Comparison of ENCODE assay signal across 11 mouse cellular contexts in the genomic region with DNA sequence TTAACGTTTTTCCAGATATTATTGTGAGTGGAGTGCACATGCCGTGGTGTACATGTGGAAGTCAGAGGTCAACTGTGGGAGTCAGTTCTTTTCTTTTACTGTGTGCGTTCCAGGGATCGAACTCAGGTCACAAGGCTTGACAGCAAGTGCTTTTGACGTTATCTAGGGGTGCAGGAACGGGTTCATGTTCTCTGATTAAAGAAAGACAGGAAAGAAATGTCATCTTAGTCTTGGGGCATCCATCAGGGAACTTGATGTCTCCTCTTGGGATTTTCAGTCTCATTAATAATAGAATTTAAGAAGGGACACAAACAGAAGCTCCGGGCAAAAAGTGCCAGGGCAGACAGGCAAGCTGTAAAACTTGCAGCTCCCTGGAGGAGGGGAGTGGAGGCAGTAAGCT. TPM values are rescaled to one million over a fixed set of nuclear protein-coding genes. Genes with fewer than 3 reads are reported as not detected.
DNase-seq lines count a peak whose midpoint lies in the region; ATAC-seq and TF ChIP-seq lines count a peak whose summit lies in the region.
"Had no signal": no experiment of that assay in that cellular context is flagged by ENCODE, and none has a peak within 500 bp of the region (broad histone marks: within the 10 kb centered on the region; RNA-seq: fewer than 3 reads in every experiment).

No protein-coding gene starts in this region.

- H3K9me3 ChIP-seq in hindbrain, embryonic 10.5 days: no peaks in the 10 kb centered on the region
- H3K9me3 ChIP-seq in hindbrain, embryonic 11.5 days (ENCODE audit: control insufficient read depth, low read length): no peaks in the 10 kb centered on the region
- no peaks in the 10 kb centered on the region for H3K9me3 ChIP-seq in midbrain, embryonic 12.5 days

- WGBS in hindbrain, embryonic 10.5 days: 72% methylated on average over 7 of the region's 7 CpGs
- 62% methylated on average over 7 of the region's 7 CpGs for WGBS in hindbrain, embryonic 11.5 days
- WGBS in midbrain, embryonic 12.5 days: 67% methylated on average over 7 of the region's 7 CpGs

- DNase-seq in hindbrain, embryonic 10.5 days (ENCODE audit: low spot score): no peak
- no peak for DNase-seq in hindbrain, embryonic 11.5 days (ENCODE audit: low spot score)
- no peak for DNase-seq in frontal cortex, adult 2 months (ENCODE audit: extremely low spot score in 1 of 2, low spot score in 1 of 2)
- no peak for DNase-seq in layer of hippocampus, postnatal 36 days
- DNase-seq: embryo, embryonic 11 days; gastrocnemius, postnatal 10 days; kidney, adult 11 months had no signal

- TF ChIP-seq POLR2A in embryonic fibroblast, embryonic 13.5 days (IDR thresholded peaks at IDR 0.05; ENCODE audit: low read depth, low read length): no peak

- no peak overlapping the region for H3K9ac ChIP-seq in hindbrain, embryonic 11.5 days (ENCODE audit: low read depth, low read length)
- H3K9ac ChIP-seq in midbrain, embryonic 12.5 days (replicated peaks): peak overlapping the region; percentile 24; the same call in 1 of the 2 replicates

- TF ChIP-seq CTCF in embryonic fibroblast, embryonic 13.5 days (IDR thresholded peaks at IDR 0.05; ENCODE audit: borderline replicate concordance, insufficient read depth, low read length): no peak

- no peak overlapping the region for H3K4me2 ChIP-seq in hindbrain, embryonic 11.5 days (replicated peaks; ENCODE audit: low read depth, low read length)
- H3K4me2 ChIP-seq in midbrain, embryonic 12.5 days (replicated peaks): no peak overlapping the region

- 0 out of 2 replicates have a peak overlapping the region, but pooled peaks have one; percentile 36 for H3K27ac ChIP-seq in hindbrain, embryonic 10.5 days
- no peak overlapping the region for H3K27ac ChIP-seq in hindbrain, embryonic 11.5 days (ENCODE audit: low read depth, low read length)
- H3K27ac ChIP-seq in brown adipose tissue, adult 24 weeks (replicated peaks; ENCODE audit: low read depth, low read length): peak overlapping the region; percentile 46
- peak overlapping the region; percentile 60; the same call in 1 of the 2 replicates for H3K27ac ChIP-seq in embryonic fibroblast, embryonic 13.5 days (ENCODE audit: insufficient read depth, low read length)
- peak overlapping the region; percentile 54; the same call in 1 of the 2 replicates for H3K27ac ChIP-seq in midbrain, embryonic 12.5 days (replicated peaks)

- H3K36me3 ChIP-seq in hindbrain, embryonic 10.5 days: no peaks in the 10 kb centered on the region
- no peaks in the 10 kb centered on the region for H3K36me3 ChIP-seq in hindbrain, embryonic 11.5 days (ENCODE audit: control insufficient read depth, insufficient read depth, low read length)
- H3K36me3 ChIP-seq in midbrain, embryonic 12.5 days: no peaks in the 10 kb centered on the region

- H3K4me1 ChIP-seq in hindbrain, embryonic 10.5 days (replicated peaks): peaks cover 29% of the 10 kb centered on the region
- peaks cover 4% of the 10 kb centered on the region; the same call in 1 of the 2 replicates for H3K4me1 ChIP-seq in hindbrain, embryonic 11.5 days (replicated peaks; ENCODE audit: control insufficient read depth, insufficient read depth, low read length)
- peaks cover 12% of the 10 kb centered on the region for H3K4me1 ChIP-seq in brown adipose tissue, adult 24 weeks (ENCODE audit: control insufficient read depth, insufficient read depth, insufficient read length, low read length)
- H3K4me1 ChIP-seq in embryonic fibroblast, embryonic 13.5 days (ENCODE audit: control insufficient read depth, insufficient read depth, low read length): peaks cover 8% of the 10 kb centered on the region
- H3K4me1 ChIP-seq in midbrain, embryonic 12.5 days: peaks cover 21% of the 10 kb centered on the region

- H3K27me3 ChIP-seq in hindbrain, embryonic 10.5 days (ENCODE audit: insufficient read depth, poor library complexity, severe bottlenecking): no peaks in the 10 kb centered on the region
- no peaks in the 10 kb centered on the region for H3K27me3 ChIP-seq in hindbrain, embryonic 11.5 days (ENCODE audit: control insufficient read depth, insufficient read depth, low read length)
- no peaks in the 10 kb centered on the region for H3K27me3 ChIP-seq in midbrain, embryonic 12.5 days

- ATAC-seq in hindbrain, embryonic 11.5 days (ENCODE audit: low FRiP score): no peak
- ATAC-seq in midbrain, embryonic 12.5 days (ENCODE audit: low FRiP score, low read depth): no peak

- no peak overlapping the region for H3K4me3 ChIP-seq in hindbrain, embryonic 10.5 days
- no peak overlapping the region for H3K4me3 ChIP-seq in hindbrain, embryonic 11.5 days (ENCODE audit: low read depth, low read length)
- no peak overlapping the region for H3K4me3 ChIP-seq in brown adipose tissue, adult 24 weeks (ENCODE audit: insufficient read depth, low read depth, low read length)
- no peak overlapping the region for H3K4me3 ChIP-seq in embryonic fibroblast, embryonic 13.5 days (ENCODE audit: insufficient read depth, low read length)
- no peak overlapping the region for H3K4me3 ChIP-seq in midbrain, embryonic 12.5 days

RNA-seq across cellular contexts. Expression of a gene that starts 4.6 kb away (rescaled TPM):
- 7.7 and 8.0 TPM in 2 replicates for polyA plus RNA-seq in hindbrain, embryonic 10.5 days (2016; fragmentation: Nextera tagmentation; extraction: Ambion mirVana)
- polyA plus RNA-seq in hindbrain, embryonic 11.5 days (2014; fragmentation: Nextera tagmentation; extraction: Ambion mirVana): 4.0 and 6.5 TPM in 2 replicates
- 11.9 and 16.2 TPM in 2 replicates for polyA plus RNA-seq in brown adipose tissue, adult 24 weeks (2012; ENCODE audit: insufficient read depth, insufficient read length, missing spikeins)
- 1.5 and 2.7 TPM in 2 replicates for polyA plus RNA-seq in embryonic fibroblast, embryonic 13.5 days (2011; ENCODE audit: insufficient read length, low read depth, missing spikeins)
- 5.6 and 6.5 TPM in 2 replicates for polyA plus RNA-seq in midbrain, embryonic 12.5 days (2016; fragmentation: Nextera tagmentation; extraction: Ambion mirVana)
- 3.9 TPM in 2 replicates for polyA plus RNA-seq in frontal cortex, adult 2 months (2012; rRNA removed)
- 1 to 10 TPM; 4.6 to 4.9 TPM for total RNA-seq in layer of hippocampus, postnatal 36 days (2021)

RNA-seq across cellular contexts. Expression of a gene that starts 58.7 kb away (rescaled TPM):
- polyA plus RNA-seq in hindbrain, embryonic 10.5 days (2016; fragmentation: Nextera tagmentation; extraction: Ambion mirVana): 218 and 357 TPM in 2 replicates
- 46.0 and 49.6 TPM in 2 replicates for polyA plus RNA-seq in hindbrain, embryonic 11.5 days (2014; fragmentation: Nextera tagmentation; extraction: Ambion mirVana)
- not detected in 2 replicates for polyA plus RNA-seq in brown adipose tissue, adult 24 weeks (2012; ENCODE audit: insufficient read depth, insufficient read length, missing spikeins)
- not detected in 2 replicates for polyA plus RNA-seq in embryonic fibroblast, embryonic 13.5 days (2011; ENCODE audit: insufficient read length, low read depth, missing spikeins)
- 62.1 and 74.7 TPM in 2 replicates for polyA plus RNA-seq in midbrain, embryonic 12.5 days (2016; fragmentation: Nextera tagmentation; extraction: Ambion mirVana)
- 2.6 and 3.1 TPM in 2 replicates for polyA plus RNA-seq in frontal cortex, adult 2 months (2012; rRNA removed)
- total RNA-seq in layer of hippocampus, postnatal 36 days (2021): 1 to 10 TPM; 3.1 to 4.4 TPM
- polyA plus RNA-seq: small intestine, adult 2 months had no signal

Comparison
In these comparisons a context has a peak if more than half of its experiments do, and no peak if none do; other contexts are left out.
1. RNA of a gene that starts 58.7 kb away (polyA plus RNA-seq): 218 to 357 TPM in hindbrain, embryonic 10.5 days, 62.1 to 74.7 TPM in midbrain, embryonic 12.5 days and 46.0 to 49.6 TPM in hindbrain, embryonic 11.5 days; 2.6 to 3.1 TPM in frontal cortex, adult 2 months, not detected in brown adipose tissue, adult 24 weeks and not detected in embryonic fibroblast, embryonic 13.5 days; every median in the first group is over 10 times any median in the second.